Mouse (Mus musculus): Measurements from ENCODE around the gene Gm15517. TPM values are rescaled to one million over a fixed set of nuclear protein-coding genes. Genes with fewer than 3 reads are reported as not detected.

The Gm15517 gene
- polyA plus RNA-seq, 1 experiment from 2014 or later = not detected

DNA sequence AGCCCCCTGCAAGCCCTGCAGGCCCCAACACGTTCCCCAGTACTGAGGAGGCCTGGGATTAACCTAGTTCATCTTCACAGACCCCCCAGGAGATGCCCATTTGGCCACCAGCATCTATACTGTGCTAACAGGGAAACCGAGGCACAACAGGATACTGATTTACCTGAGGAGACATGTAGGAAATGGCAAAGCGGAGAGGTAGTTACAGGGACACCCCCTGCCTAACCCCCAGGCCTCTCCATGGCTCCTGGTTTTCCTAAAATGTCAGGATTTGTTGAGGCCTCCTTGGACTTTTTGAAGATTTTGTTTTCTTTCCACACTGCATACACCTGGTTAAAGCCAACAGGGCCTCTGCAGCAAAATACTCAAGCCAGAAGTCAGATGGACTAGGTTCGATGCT, 4.0 kb upstream of the Gm15517 start, which contains the start of gene Acp4:
Gene Acp4, minus strand, starts transcription at position 101 of the 400 bp plus-strand sequence.
- WGBS = 82% methylated on average over 4 of the region's 4 CpGs
- Histone ChIP-seq H3K4me2 (ENCODE audit: low read depth, low read length) (no peak within 1 kb of the TSS), H3K4me3 (ENCODE audit: low read depth, low read length) (no peak within 1 kb of the TSS), H3K27ac (ENCODE audit: low read depth, low read length) (no peak within 1 kb of the TSS), H3K4me1 (ENCODE audit: control insufficient read depth, insufficient read depth, low read length) (no peaks in the 10 kb centered on the region), H3K27me3 (ENCODE audit: control insufficient read depth, insufficient read depth, low read length) (no peaks in the 10 kb centered on the region), H3K9ac (replicated peaks; ENCODE audit: low read depth, low read length) (no peak within 1 kb of the TSS), H3K36me3 (ENCODE audit: control insufficient read depth, insufficient read depth, low read length) (peaks cover 16% of the 10 kb centered on the region; the same call in 1 of the 2 replicates), H3K9me3 (ENCODE audit: control insufficient read depth, low read length) (no peaks in the 10 kb centered on the region)
- ATAC-seq (ENCODE audit: low read depth) = no peak

DNA sequence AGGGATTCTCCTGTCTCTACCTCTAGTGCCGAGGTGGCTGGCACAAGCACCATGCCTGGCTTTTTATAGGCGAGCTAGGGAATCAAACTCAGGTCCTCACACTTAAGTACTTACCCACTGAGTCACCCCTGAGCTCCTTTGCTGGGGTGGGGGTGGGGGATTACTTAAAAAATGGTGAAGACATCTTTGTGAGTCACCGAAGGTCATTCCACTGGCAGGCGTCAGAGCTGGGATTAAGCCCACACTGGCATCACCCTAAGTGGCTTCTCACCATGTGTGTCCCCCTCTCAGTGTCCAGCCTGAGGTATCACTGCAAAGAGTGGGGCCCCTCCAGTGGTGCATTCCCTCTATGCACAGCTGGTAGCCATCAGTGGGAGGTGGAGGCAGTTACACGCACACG, 837 bp upstream of the Gm15517 start:
- Histone ChIP-seq H3K9me3 (ENCODE audit: control insufficient read depth, low read length) (no peaks in the 10 kb centered on the region), H3K4me1 (ENCODE audit: control insufficient read depth, insufficient read depth, low read length) (peaks cover 4% of the 10 kb centered on the region; the same call in 1 of the 2 replicates), H3K4me3 (ENCODE audit: low read depth, low read length) (no peak overlapping the region), H3K9ac (replicated peaks; ENCODE audit: low read depth, low read length) (no peak overlapping the region), H3K4me2 (ENCODE audit: low read depth, low read length) (no peak overlapping the region), H3K36me3 (ENCODE audit: control insufficient read depth, insufficient read depth, low read length) (no peaks in the 10 kb centered on the region), H3K27me3 (ENCODE audit: control insufficient read depth, insufficient read depth, low read length) (no peaks in the 10 kb centered on the region), H3K27ac (ENCODE audit: low read depth, low read length) (no peak overlapping the region)
- no peak for ATAC-seq (ENCODE audit: low read depth)
- WGBS = 67% methylated on average over 6 of the region's 6 CpGs

DNA sequence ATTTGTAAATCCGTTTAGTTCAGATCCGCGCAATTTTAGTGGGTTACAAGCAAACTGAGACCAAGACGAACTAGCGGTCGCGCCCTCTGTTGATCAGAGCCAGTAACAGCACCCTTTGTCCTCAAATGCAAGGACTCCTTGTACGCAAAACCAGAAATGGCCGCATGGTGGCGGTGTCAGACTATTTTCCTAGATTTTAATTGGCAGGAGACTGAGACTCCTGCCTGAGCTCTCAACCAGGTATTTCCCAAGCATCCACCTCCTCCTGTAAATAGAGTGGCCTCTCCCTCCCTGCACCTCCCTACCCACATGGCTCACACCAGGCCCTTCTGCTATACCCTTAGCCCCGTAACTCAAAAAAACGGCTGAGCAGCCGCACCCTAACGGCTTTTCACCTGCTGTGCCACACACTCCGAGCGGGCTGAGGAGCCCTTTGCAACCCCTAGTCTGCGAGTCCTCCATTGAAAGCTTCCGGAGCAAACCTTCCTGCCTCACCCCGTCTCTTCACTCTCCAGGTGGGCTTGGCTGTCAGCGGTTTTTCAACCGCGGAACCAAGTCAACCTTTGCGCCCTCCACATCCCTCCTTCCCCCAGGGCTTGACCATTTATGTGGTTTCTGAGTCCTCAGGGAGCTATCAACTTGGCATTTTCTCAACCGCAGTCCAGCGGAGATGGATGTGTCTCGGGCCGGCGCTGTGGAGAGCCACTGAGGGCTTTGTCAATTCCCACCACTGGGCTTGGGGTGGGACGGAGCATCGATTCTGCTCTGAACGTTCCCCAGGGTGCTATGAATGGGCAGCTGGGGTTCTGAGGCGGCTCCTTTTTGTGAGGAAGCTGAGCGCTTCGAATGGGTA, 1.8 kb downstream of the Gm15517 start:
- Histone ChIP-seq H3K4me2 (ENCODE audit: low read depth, low read length) (peak overlapping the region; percentile 44), H3K4me3 (ENCODE audit: low read depth, low read length) (peak overlapping the region; percentile 22), H3K4me1 (ENCODE audit: control insufficient read depth, insufficient read depth, low read length) (peaks cover 4% of the 10 kb centered on the region; the same call in 1 of the 2 replicates), H3K9ac (replicated peaks; ENCODE audit: low read depth, low read length) (peak overlapping the region; percentile 33), H3K9me3 (ENCODE audit: control insufficient read depth, low read length) (no peaks in the 10 kb centered on the region), H3K27me3 (ENCODE audit: control insufficient read depth, insufficient read depth, low read length) (no peaks in the 10 kb centered on the region), H3K27ac (ENCODE audit: low read depth, low read length) (no peak overlapping the region), H3K36me3 (ENCODE audit: control insufficient read depth, insufficient read depth, low read length) (no peaks in the 10 kb centered on the region)
- 1% methylated on average over 34 of the region's 34 CpGs for WGBS
- ATAC-seq (ENCODE audit: low read depth) = peak; percentile 86

DNA sequence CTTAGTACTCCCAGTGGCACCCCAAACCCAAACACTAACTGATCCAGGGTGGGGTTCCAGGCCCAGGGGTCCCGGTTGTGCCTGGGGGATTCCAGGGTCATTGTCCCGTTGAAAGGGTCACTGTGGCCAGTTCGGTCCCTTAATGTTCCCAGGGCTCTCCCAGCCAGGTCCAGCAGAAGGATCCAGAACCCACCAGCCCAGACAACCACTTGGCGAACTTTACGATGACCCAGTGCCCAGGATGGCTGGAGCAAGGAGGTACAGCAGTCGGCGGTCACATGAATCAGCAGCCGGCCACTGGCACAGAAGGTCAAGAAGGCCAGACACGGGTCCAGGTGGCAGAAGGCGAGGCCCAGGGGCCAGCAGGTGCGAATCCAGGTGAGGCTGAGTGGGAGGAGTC, 6.9 kb downstream of the Gm15517 start:
- Histone ChIP-seq H3K36me3 (ENCODE audit: control insufficient read depth, insufficient read depth, low read length) (no peaks in the 10 kb centered on the region), H3K27ac (ENCODE audit: low read depth, low read length) (no peak overlapping the region), H3K9me3 (ENCODE audit: control insufficient read depth, low read length) (no peaks in the 10 kb centered on the region), H3K4me3 (ENCODE audit: low read depth, low read length) (no peak overlapping the region), H3K9ac (replicated peaks; ENCODE audit: low read depth, low read length) (no peak overlapping the region), H3K4me2 (ENCODE audit: low read depth, low read length) (no peak overlapping the region), H3K27me3 (ENCODE audit: control insufficient read depth, insufficient read depth, low read length) (no peaks in the 10 kb centered on the region), H3K4me1 (ENCODE audit: control insufficient read depth, insufficient read depth, low read length) (peaks cover 4% of the 10 kb centered on the region; the same call in 1 of the 2 replicates)
- 83% methylated on average over 11 of the region's 11 CpGs for WGBS
- no peak for ATAC-seq (ENCODE audit: low read depth)

DNA sequence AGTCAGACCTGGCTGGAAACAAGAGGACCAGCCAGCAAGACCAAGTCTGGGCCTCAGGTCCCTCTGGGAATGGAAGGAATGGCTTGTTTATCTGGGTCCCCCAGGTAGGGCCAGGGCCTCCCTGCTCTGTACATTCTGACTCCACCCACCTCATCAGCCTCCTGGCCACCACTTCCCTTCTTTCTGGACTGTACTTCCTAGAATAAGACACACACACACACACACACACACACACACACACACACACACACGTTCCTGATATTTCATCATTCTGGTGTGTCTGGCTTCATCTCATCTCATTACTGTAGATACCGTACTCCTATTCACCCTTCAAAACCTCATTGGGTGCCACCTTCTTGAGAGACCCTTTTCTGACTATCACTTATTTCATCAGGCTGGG, 8.2 kb downstream of the Gm15517 start:
- no peaks in the 10 kb centered on the region for H3K9me3 ChIP-seq (ENCODE audit: control insufficient read depth, low read length)
- no peaks in the 10 kb centered on the region for H3K27me3 ChIP-seq (ENCODE audit: control insufficient read depth, insufficient read depth, low read length)
- H3K36me3 ChIP-seq (ENCODE audit: control insufficient read depth, insufficient read depth, low read length) = no peaks in the 10 kb centered on the region
- no peak for ATAC-seq (ENCODE audit: low read depth)
- H3K27ac ChIP-seq (ENCODE audit: low read depth, low read length) = no peak overlapping the region
- no peak overlapping the region for H3K4me3 ChIP-seq (ENCODE audit: low read depth, low read length)
- no peaks in the 10 kb centered on the region for H3K4me1 ChIP-seq (ENCODE audit: control insufficient read depth, insufficient read depth, low read length)
- WGBS = 94% methylated on average over 2 of the region's 2 CpGs
- no peak overlapping the region for H3K9ac ChIP-seq (replicated peaks; ENCODE audit: low read depth, low read length)
- no peak overlapping the region for H3K4me2 ChIP-seq (ENCODE audit: low read depth, low read length)

DNA sequence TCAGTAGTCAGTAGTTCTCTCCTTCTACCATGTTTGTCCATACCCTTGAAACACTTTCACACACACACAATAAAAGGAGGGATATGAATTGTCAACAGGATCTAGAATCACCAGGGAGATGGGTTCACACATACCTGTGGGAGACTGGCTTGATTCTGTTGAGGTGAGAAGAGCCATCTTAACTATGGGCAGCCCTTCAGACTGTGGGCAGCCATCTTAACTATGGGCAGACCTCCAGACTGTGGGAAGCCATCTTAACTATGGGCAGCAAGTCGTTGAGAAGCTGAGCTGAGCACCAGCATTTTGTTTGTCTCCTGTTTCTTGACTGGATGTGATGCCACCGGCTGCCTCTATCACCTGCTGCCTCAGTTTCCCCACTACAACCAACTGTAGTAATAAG, 10.1 kb downstream of the Gm15517 start:
- no peak overlapping the region for H3K9ac ChIP-seq (replicated peaks; ENCODE audit: low read depth, low read length)
- H3K4me3 ChIP-seq (ENCODE audit: low read depth, low read length) = no peak overlapping the region
- no peaks in the 10 kb centered on the region for H3K4me1 ChIP-seq (ENCODE audit: control insufficient read depth, insufficient read depth, low read length)
- no peak overlapping the region for H3K27ac ChIP-seq (ENCODE audit: low read depth, low read length)
- H3K4me2 ChIP-seq (ENCODE audit: low read depth, low read length) = no peak overlapping the region
- H3K27me3 ChIP-seq (ENCODE audit: control insufficient read depth, insufficient read depth, low read length) = no peaks in the 10 kb centered on the region
- 76% methylated on average over 2 of the region's 2 CpGs for WGBS
- no peaks in the 10 kb centered on the region for H3K36me3 ChIP-seq (ENCODE audit: control insufficient read depth, insufficient read depth, low read length)
- ATAC-seq (ENCODE audit: low read depth) = no peak
- H3K9me3 ChIP-seq (ENCODE audit: control insufficient read depth, low read length) = no peaks in the 10 kb centered on the region

DNA sequence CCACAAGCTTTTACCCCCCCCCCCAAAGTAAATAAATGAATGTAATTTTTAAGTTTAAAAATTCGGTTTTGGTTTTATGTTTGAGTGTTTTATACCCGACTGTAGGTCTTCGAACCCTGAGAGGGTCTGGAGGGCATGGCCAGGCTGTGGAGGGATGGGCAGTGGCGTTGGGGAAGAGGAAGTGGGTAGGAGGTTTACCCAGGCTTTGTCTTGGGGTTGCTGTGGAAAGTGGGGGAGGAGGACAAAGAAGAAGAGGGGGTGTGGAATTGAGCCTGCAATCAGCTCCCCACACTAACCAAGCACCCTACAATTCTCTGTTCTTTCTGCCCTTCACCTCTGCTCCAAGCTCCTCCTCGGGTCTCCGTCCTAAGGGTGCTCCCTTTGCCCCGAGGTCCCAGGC, 11.3 kb downstream of the Gm15517 start:
- H3K27ac ChIP-seq (ENCODE audit: low read depth, low read length) = no peak overlapping the region
- no peaks in the 10 kb centered on the region for H3K27me3 ChIP-seq (ENCODE audit: control insufficient read depth, insufficient read depth, low read length)
- no peaks in the 10 kb centered on the region for H3K9me3 ChIP-seq (ENCODE audit: control insufficient read depth, low read length)
- no peaks in the 10 kb centered on the region for H3K36me3 ChIP-seq (ENCODE audit: control insufficient read depth, insufficient read depth, low read length)
- no peak overlapping the region for H3K4me3 ChIP-seq (ENCODE audit: low read depth, low read length)
- no peak overlapping the region for H3K4me2 ChIP-seq (ENCODE audit: low read depth, low read length)
- H3K4me1 ChIP-seq (ENCODE audit: control insufficient read depth, insufficient read depth, low read length) = no peaks in the 10 kb centered on the region
- H3K9ac ChIP-seq (replicated peaks; ENCODE audit: low read depth, low read length) = no peak overlapping the region
- no peak for ATAC-seq (ENCODE audit: low read depth)
- WGBS = 89% methylated on average over 7 of the region's 7 CpGs

DNA sequence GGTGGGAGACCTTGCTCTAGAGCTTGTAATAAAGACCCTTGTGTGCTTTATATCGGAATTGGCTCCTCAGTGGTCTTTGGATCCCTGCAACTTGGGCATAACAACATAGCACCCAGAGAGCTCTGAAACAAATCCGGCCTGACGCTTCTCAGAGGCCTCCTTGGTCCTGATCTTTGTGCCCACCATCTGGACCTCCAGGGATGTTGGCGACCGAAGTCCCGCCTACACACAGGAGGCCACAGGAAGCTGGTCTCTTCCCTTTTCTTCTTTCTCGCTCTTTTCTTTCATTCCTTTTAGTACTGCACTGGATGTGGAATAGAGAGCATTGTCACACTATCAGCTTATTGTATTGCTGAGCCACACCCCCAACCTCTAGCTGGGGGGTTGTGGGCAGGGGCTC, 12.2 kb downstream of the Gm15517 start:
- H3K36me3 ChIP-seq (ENCODE audit: control insufficient read depth, insufficient read depth, low read length) = no peaks in the 10 kb centered on the region
- H3K4me3 ChIP-seq (ENCODE audit: low read depth, low read length) = no peak overlapping the region
- no peak for ATAC-seq (ENCODE audit: low read depth)
- H3K27me3 ChIP-seq (ENCODE audit: control insufficient read depth, insufficient read depth, low read length) = no peaks in the 10 kb centered on the region
- no peak overlapping the region for H3K27ac ChIP-seq (ENCODE audit: low read depth, low read length)
- no peak overlapping the region for H3K9ac ChIP-seq (replicated peaks; ENCODE audit: low read depth, low read length)
- H3K4me1 ChIP-seq (ENCODE audit: control insufficient read depth, insufficient read depth, low read length) = no peaks in the 10 kb centered on the region
- 59% methylated on average over 7 of the region's 7 CpGs for WGBS
- H3K4me2 ChIP-seq (ENCODE audit: low read depth, low read length) = no peak overlapping the region
- H3K9me3 ChIP-seq (ENCODE audit: control insufficient read depth, low read length) = no peaks in the 10 kb centered on the region

DNA sequence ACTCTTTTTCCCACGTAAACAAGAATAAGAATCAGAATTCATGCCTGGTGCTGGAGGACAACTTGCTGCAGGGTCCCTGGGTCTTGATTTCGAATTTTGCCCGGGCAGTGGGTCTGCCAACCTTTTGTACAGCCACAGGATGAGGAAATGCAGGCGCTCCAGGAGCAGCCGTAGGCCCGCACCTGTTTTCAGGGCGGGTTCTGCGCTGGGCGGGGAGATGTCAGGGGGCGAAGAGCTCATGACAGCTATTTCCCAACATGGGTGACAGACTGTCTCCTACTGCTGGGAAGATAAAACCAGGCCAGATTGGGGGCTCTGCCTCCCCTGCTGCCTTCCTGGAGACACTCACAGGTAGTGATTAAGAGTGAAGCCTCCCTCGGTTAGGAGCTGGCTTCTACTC, 12.8 kb downstream of the Gm15517 start:
- H3K9ac ChIP-seq (replicated peaks; ENCODE audit: low read depth, low read length) = no peak overlapping the region
- no peaks in the 10 kb centered on the region for H3K36me3 ChIP-seq (ENCODE audit: control insufficient read depth, insufficient read depth, low read length)
- H3K27ac ChIP-seq (ENCODE audit: low read depth, low read length) = no peak overlapping the region
- no peaks in the 10 kb centered on the region for H3K4me1 ChIP-seq (ENCODE audit: control insufficient read depth, insufficient read depth, low read length)
- H3K9me3 ChIP-seq (ENCODE audit: control insufficient read depth, low read length) = no peaks in the 10 kb centered on the region
- no peak for ATAC-seq (ENCODE audit: low read depth)
- 35% methylated on average over 11 of the region's 11 CpGs for WGBS
- H3K27me3 ChIP-seq (ENCODE audit: control insufficient read depth, insufficient read depth, low read length) = no peaks in the 10 kb centered on the region
- H3K4me3 ChIP-seq (ENCODE audit: low read depth, low read length) = no peak overlapping the region
- no peak overlapping the region for H3K4me2 ChIP-seq (ENCODE audit: low read depth, low read length)
